Mouse (Mus musculus): ENCODE results near the gene Abca17.

Abca17 gene

GRCm38 (mm10) chr17:24346831-24347230 lies 4.0 kb downstream of the Abca17 start:
- no peak for DNase-seq (ENCODE audit: low spot score)

GRCm38 (mm10) chr17:24344672-24345071 lies 6.2 kb downstream of the Abca17 start:
- DNase-seq (ENCODE audit: low spot score), result peak; percentile 17

GRCm38 (mm10) chr17:24327656-24328055 lies 23.2 kb downstream of the Abca17 start:
- no peak for DNase-seq (ENCODE audit: low spot score)

- DNase-seq (ENCODE audit: low spot score), result no peak
Observed at GRCm38 (mm10) chr17:24325051-24325450, 25.8 kb downstream of the Abca17 start.

GRCm38 (mm10) chr17:24320826-24321225 lies 30.0 kb downstream of the Abca17 start:
- peak; percentile 12 for DNase-seq (ENCODE audit: low spot score)

GRCm38 (mm10) chr17:24307500-24307899 lies 43.4 kb downstream of the Abca17 start:
- peak; percentile 31 for DNase-seq (ENCODE audit: low spot score)

GRCm38 (mm10) chr17:24300651-24301050 lies 50.2 kb downstream of the Abca17 start:
- DNase-seq (ENCODE audit: low spot score), result no peak

GRCm38 (mm10) chr17:24289338-24289737 lies 61.5 kb downstream of the Abca17 start:
- no peak for DNase-seq (ENCODE audit: low spot score)

- DNase-seq (ENCODE audit: low spot score), result no peak
Observed at GRCm38 (mm10) chr17:24288477-24288876, 62.4 kb downstream of the Abca17 start.

- DNase-seq (ENCODE audit: low spot score), result no peak
Observed at GRCm38 (mm10) chr17:24285680-24286079, 65.2 kb downstream of the Abca17 start.

GRCm38 (mm10) chr17:24283266-24283818 lies 67.5 kb downstream of the Abca17 start:
- no peak for DNase-seq (ENCODE audit: low spot score)

- DNase-seq (ENCODE audit: low spot score), result no peak
Observed at GRCm38 (mm10) chr17:24282637-24283036, 68.2 kb downstream of the Abca17 start.

GRCm38 (mm10) chr17:24279907-24280306 lies 71.0 kb downstream of the Abca17 start:
- DNase-seq (ENCODE audit: low spot score), result no peak

- DNase-seq (ENCODE audit: low spot score), result no peak
Observed at GRCm38 (mm10) chr17:24267133-24267532, 83.7 kb downstream of the Abca17 start.

GRCm38 (mm10) chr17:24264766-24265165 lies 86.1 kb downstream of the Abca17 start:
- DNase-seq (ENCODE audit: low spot score), result no peak

GRCm38 (mm10) chr17:24260516-24260915 lies 90.4 kb downstream of the Abca17 start:
- DNase-seq (ENCODE audit: low spot score), result no peak

GRCm38 (mm10) chr17:24259702-24260101 lies 91.2 kb downstream of the Abca17 start:
- DNase-seq (ENCODE audit: low spot score), result no peak

GRCm38 (mm10) chr17:24258981-24259380 lies 91.9 kb downstream of the Abca17 start:
- no peak for DNase-seq (ENCODE audit: low spot score)

- no peak for DNase-seq (ENCODE audit: low spot score)
Observed at GRCm38 (mm10) chr17:24252329-24252728, 98.5 kb downstream of the Abca17 start.

- peak; percentile 96 for DNase-seq (ENCODE audit: low spot score)
Observed at GRCm38 (mm10) chr17:24251320-24252069, 99.4 kb downstream of the Abca17 start, which contains the start of gene Ccnf. Gene Ccnf (minus strand): TSS chr17:24251484.

- DNase-seq (ENCODE audit: low spot score), result no peak
Observed at GRCm38 (mm10) chr17:24250988-24251319, 99.9 kb downstream of the Abca17 start.

- no peak for DNase-seq (ENCODE audit: low spot score)
Observed at GRCm38 (mm10) chr17:24248641-24249040, 102.2 kb downstream of the Abca17 start.

GRCm38 (mm10) chr17:24244061-24244460 lies 106.8 kb downstream of the Abca17 start:
- no peak for DNase-seq (ENCODE audit: low spot score)

Data from layer of hippocampus, adult 11-12 months (tissue).